Mouse (Mus musculus) pancreas, adult 10 weeks (tissue): Measurements from ENCODE around the gene Rtn4rl2. TPM values are rescaled to one million over a fixed set of nuclear protein-coding genes. Genes with fewer than 3 reads are reported as not detected.

ENCODE experiments used
- polyA plus RNA-seq: library from polyadenylated mRNA; stranded (reverse); fragments of 350-450 nt; fragmentation: Illumina TruSeq; extraction: RNeasy Lipid Tissue Mini Kit (QIAGEN cat#74804); gene quantifications from one replicate; pipeline ENCODE4 v1.2.3, GENCODE M21; 2015; ENCODE audit warnings: low read depth, low replicate concordance; ENCODE audit not compliant: insufficient read depth

Gene Rtn4rl2
- 1.6 TPM for polyA plus RNA-seq

GRCm38 (mm10) chr2:84886234-84886731 is at the start of gene Rtn4rl2:
TSS of gene Rtn4rl2 (minus strand) at chr2:84886710.

GRCm38 (mm10) chr2:84838593-84838949 is 47.9 kb downstream of the Rtn4rl2 start, which contains the start of gene Slc43a1:
TSS of gene Slc43a1 (plus strand) at chr2:84838850.

GRCm38 (mm10) chr2:84826488-84827282 is 59.8 kb downstream of the Rtn4rl2 start, which contains the start of gene Timm10:
TSS of gene Timm10 (plus strand) at chr2:84826997.

GRCm38 (mm10) chr2:84822552-84822951 is 64.0 kb downstream of the Rtn4rl2 start, which contains the start of gene Smtnl1:
TSS of gene Smtnl1 (minus strand) at chr2:84822652.

Other genes starting within 250 kb of the Rtn4rl2 start
- 18.0 TPM for gene Ctnnd1, start 235.9 kb downstream of the Rtn4rl2 start, polyA plus RNA-seq
- not detected for gene Btbd18, start 227.6 kb downstream of the Rtn4rl2 start, polyA plus RNA-seq
- 5.8 TPM for gene Selenoh, start 215.9 kb downstream of the Rtn4rl2 start, polyA plus RNA-seq
- gene Gm28635, start 208.7 kb downstream of the Rtn4rl2 start, polyA plus RNA-seq = not detected
- 5.5 TPM for gene Med19, start 208.3 kb downstream of the Rtn4rl2 start, polyA plus RNA-seq
- 10.3 TPM for gene Tmx2, start 207.6 kb downstream of the Rtn4rl2 start, polyA plus RNA-seq
- gene Zdhhc5, start 171.5 kb downstream of the Rtn4rl2 start, polyA plus RNA-seq = 6.6 TPM
- 3.8 TPM for gene Clp1, start 159.4 kb downstream of the Rtn4rl2 start, polyA plus RNA-seq
- 2.0 TPM for gene Ypel4, start 152.7 kb downstream of the Rtn4rl2 start, polyA plus RNA-seq
- not detected for gene Gm19426, start 143.1 kb downstream of the Rtn4rl2 start, polyA plus RNA-seq
- 120 TPM for gene Serping1, start 111.3 kb downstream of the Rtn4rl2 start, polyA plus RNA-seq
- 13.6 TPM for gene Ube2l6, start 87.9 kb downstream of the Rtn4rl2 start, polyA plus RNA-seq
- gene Smtnl1, start 64.1 kb downstream of the Rtn4rl2 start, polyA plus RNA-seq = not detected
- 9.3 TPM for gene Timm10, start 59.7 kb downstream of the Rtn4rl2 start, polyA plus RNA-seq
- gene Slc43a1, start 47.9 kb downstream of the Rtn4rl2 start, polyA plus RNA-seq = 2.1 TPM
- gene Slc43a3, start 49.9 kb upstream of the Rtn4rl2 start, polyA plus RNA-seq = 43.6 TPM
- gene Prg2, start 93.8 kb upstream of the Rtn4rl2 start, polyA plus RNA-seq = not detected
- not detected for gene Prg3, start 101.5 kb upstream of the Rtn4rl2 start, polyA plus RNA-seq
- 24.0 TPM for gene Ssrp1, start 150.5 kb upstream of the Rtn4rl2 start, polyA plus RNA-seq
- 2.8 TPM for gene P2rx3, start 150.8 kb upstream of the Rtn4rl2 start, polyA plus RNA-seq
- gene Tnks1bp1, start 161.3 kb upstream of the Rtn4rl2 start, polyA plus RNA-seq = 22.3 TPM
- gene Aplnr, start 249.5 kb upstream of the Rtn4rl2 start, polyA plus RNA-seq = 3.7 TPM